Mouse (Mus musculus): ENCODE results near the gene Efcab8. TPM values are rescaled to one million over a fixed set of nuclear protein-coding genes. Genes with fewer than 3 reads are reported as not detected.

Gene Efcab8
- not detected in 2 replicates for polyA plus RNA-seq (2014; fragmentation: Nextera tagmentation; extraction: Ambion mirVana)

- no peaks in the 10 kb centered on the region for H3K9me3 ChIP-seq (ENCODE audit: control insufficient read depth, low read length)
- ATAC-seq (ENCODE audit: low FRiP score, low TSS enrichment) = no peak
- 55% methylated on average over 12 of the region's 12 CpGs for WGBS
- H3K27ac ChIP-seq (replicated peaks; ENCODE audit: low read depth, low read length) = no peak within 1 kb of the TSS
- DNase-seq = no peak
- H3K36me3 ChIP-seq (ENCODE audit: control insufficient read depth, insufficient read depth, low read length) = no peaks in the 10 kb centered on the region
- no peak within 1 kb of the TSS for H3K9ac ChIP-seq (replicated peaks; ENCODE audit: low read length)
- H3K27me3 ChIP-seq (ENCODE audit: control insufficient read depth, insufficient read depth, low read length) = no peaks in the 10 kb centered on the region
- H3K4me3 ChIP-seq (replicated peaks; ENCODE audit: low read depth, low read length) = peak within 1 kb of the TSS; percentile 24
- peaks cover 4% of the 10 kb centered on the region; the same call in 1 of the 2 replicates for H3K4me1 ChIP-seq (ENCODE audit: control insufficient read depth, insufficient read depth, low read length)
- peak within 1 kb of the TSS; percentile 58 for H3K4me2 ChIP-seq (ENCODE audit: low read length)
Observed at GRCm38 (mm10) chr2:153779394-153779981, at the start of gene Efcab8. Gene Efcab8 (plus strand): TSS chr2:153779931.

- WGBS = 81% methylated on average over 4 of the region's 4 CpGs
- Histone ChIP-seq H3K36me3 (ENCODE audit: control insufficient read depth, insufficient read depth, low read length) (no peaks in the 10 kb centered on the region), H3K4me2 (ENCODE audit: low read length) (no peak overlapping the region), H3K27ac (replicated peaks; ENCODE audit: low read depth, low read length) (no peak overlapping the region), H3K9me3 (ENCODE audit: control insufficient read depth, low read length) (no peaks in the 10 kb centered on the region), H3K4me1 (ENCODE audit: control insufficient read depth, insufficient read depth, low read length) (no peaks in the 10 kb centered on the region), H3K9ac (replicated peaks; ENCODE audit: low read length) (no peak overlapping the region), H3K27me3 (ENCODE audit: control insufficient read depth, insufficient read depth, low read length) (no peaks in the 10 kb centered on the region), H3K4me3 (replicated peaks; ENCODE audit: low read depth, low read length) (no peak overlapping the region)
- ATAC-seq (ENCODE audit: low FRiP score, low TSS enrichment) = no peak
- DNase-seq = no peak
Observed at GRCm38 (mm10) chr2:153734033-153734432, 45.7 kb upstream of the Efcab8 start.

GRCm38 (mm10) chr2:153740500-153741436, 39.0 kb upstream of the Efcab8 start, which contains the start of gene Mapre1:
Gene Mapre1 (plus strand): TSS chr2:153741274.
- H3K4me2 ChIP-seq (ENCODE audit: low read length) = peak within 1 kb of the TSS; percentile 85
- ATAC-seq (ENCODE audit: low FRiP score, low TSS enrichment) (peak; percentile 99), DNase-seq (peak; percentile 100)
- no peaks in the 10 kb centered on the region for H3K27me3 ChIP-seq (ENCODE audit: control insufficient read depth, insufficient read depth, low read length)
- WGBS = 10% methylated on average over 58 of the region's 58 CpGs
- H3K9me3 ChIP-seq (ENCODE audit: control insufficient read depth, low read length) = no peaks in the 10 kb centered on the region
- peak within 1 kb of the TSS; percentile 84 for H3K4me3 ChIP-seq (replicated peaks; ENCODE audit: low read depth, low read length)
- peak within 1 kb of the TSS; percentile 96 for H3K27ac ChIP-seq (replicated peaks; ENCODE audit: low read depth, low read length)
- peak within 1 kb of the TSS; percentile 93 for H3K9ac ChIP-seq (replicated peaks; ENCODE audit: low read length)
- H3K36me3 ChIP-seq (ENCODE audit: control insufficient read depth, insufficient read depth, low read length) = peaks cover under 1% of the 10 kb centered on the region; the same call in 1 of the 2 replicates
- H3K4me1 ChIP-seq (ENCODE audit: control insufficient read depth, insufficient read depth, low read length) = peaks cover 19% of the 10 kb centered on the region

- Histone ChIP-seq H3K9ac (replicated peaks; ENCODE audit: low read length) (peak overlapping the region; percentile 93), H3K27me3 (ENCODE audit: control insufficient read depth, insufficient read depth, low read length) (no peaks in the 10 kb centered on the region), H3K4me1 (ENCODE audit: control insufficient read depth, insufficient read depth, low read length) (peaks cover 19% of the 10 kb centered on the region), H3K9me3 (ENCODE audit: control insufficient read depth, low read length) (no peaks in the 10 kb centered on the region), H3K4me2 (ENCODE audit: low read length) (peak overlapping the region; percentile 85), H3K27ac (replicated peaks; ENCODE audit: low read depth, low read length) (peak overlapping the region; percentile 96), H3K36me3 (ENCODE audit: control insufficient read depth, insufficient read depth, low read length) (peaks cover 7% of the 10 kb centered on the region), H3K4me3 (replicated peaks; ENCODE audit: low read depth, low read length) (peak overlapping the region; percentile 84)
- under 1% methylated on average over 47 of the region's 56 CpGs for WGBS
- ATAC-seq (ENCODE audit: low FRiP score, low TSS enrichment) (peak; percentile 88), DNase-seq (peak; percentile 88)
Observed at GRCm38 (mm10) chr2:153741437-153742065, 38.2 kb upstream of the Efcab8 start.

- Histone ChIP-seq H3K36me3 (ENCODE audit: control insufficient read depth, insufficient read depth, low read length) (peaks cover 35% of the 10 kb centered on the region), H3K4me3 (replicated peaks; ENCODE audit: low read depth, low read length) (no peak overlapping the region), H3K27me3 (ENCODE audit: control insufficient read depth, insufficient read depth, low read length) (no peaks in the 10 kb centered on the region), H3K9me3 (ENCODE audit: control insufficient read depth, low read length) (no peaks in the 10 kb centered on the region), H3K4me2 (ENCODE audit: low read length) (no peak overlapping the region), H3K4me1 (ENCODE audit: control insufficient read depth, insufficient read depth, low read length) (peaks cover 8% of the 10 kb centered on the region), H3K9ac (replicated peaks; ENCODE audit: low read length) (no peak overlapping the region), H3K27ac (replicated peaks; ENCODE audit: low read depth, low read length) (no peak overlapping the region)
- DNase-seq = no peak
- no peak for ATAC-seq (ENCODE audit: low FRiP score, low TSS enrichment)
Observed at GRCm38 (mm10) chr2:153747994-153748393, 31.7 kb upstream of the Efcab8 start.

- WGBS = 87% methylated on average over 2 of the region's 2 CpGs
Observed at GRCm38 (mm10) chr2:153750363-153750762, 29.4 kb upstream of the Efcab8 start.

GRCm38 (mm10) chr2:153762121-153762520, 17.6 kb upstream of the Efcab8 start:
- ATAC-seq (ENCODE audit: low FRiP score, low TSS enrichment) = no peak
- Histone ChIP-seq H3K9me3 (ENCODE audit: control insufficient read depth, low read length) (no peaks in the 10 kb centered on the region), H3K4me2 (ENCODE audit: low read length) (no peak overlapping the region), H3K36me3 (ENCODE audit: control insufficient read depth, insufficient read depth, low read length) (peaks cover 98% of the 10 kb centered on the region), H3K27ac (replicated peaks; ENCODE audit: low read depth, low read length) (no peak overlapping the region), H3K4me3 (replicated peaks; ENCODE audit: low read depth, low read length) (no peak overlapping the region), H3K9ac (replicated peaks; ENCODE audit: low read length) (no peak overlapping the region), H3K4me1 (ENCODE audit: control insufficient read depth, insufficient read depth, low read length) (no peaks in the 10 kb centered on the region), H3K27me3 (ENCODE audit: control insufficient read depth, insufficient read depth, low read length) (no peaks in the 10 kb centered on the region)
- DNase-seq = no peak
- WGBS = 97% methylated on average over 5 of the region's 5 CpGs

More at GRCm38 (mm10) chr2:153750363-153750762, 29.4 kb upstream of the Efcab8 start:
- Histone ChIP-seq H3K9me3 (ENCODE audit: control insufficient read depth, low read length) (no peaks in the 10 kb centered on the region), H3K9ac (replicated peaks; ENCODE audit: low read length) (no peak overlapping the region), H3K27ac (replicated peaks; ENCODE audit: low read depth, low read length) (no peak overlapping the region), H3K4me1 (ENCODE audit: control insufficient read depth, insufficient read depth, low read length) (no peaks in the 10 kb centered on the region), H3K27me3 (ENCODE audit: control insufficient read depth, insufficient read depth, low read length) (no peaks in the 10 kb centered on the region), H3K4me3 (replicated peaks; ENCODE audit: low read depth, low read length) (no peak overlapping the region), H3K4me2 (ENCODE audit: low read length) (no peak overlapping the region), H3K36me3 (ENCODE audit: control insufficient read depth, insufficient read depth, low read length) (peaks cover 42% of the 10 kb centered on the region)
- ATAC-seq (ENCODE audit: low FRiP score, low TSS enrichment) (no peak), DNase-seq (no peak)

- ATAC-seq (ENCODE audit: low FRiP score, low TSS enrichment) (no peak), DNase-seq (no peak)
- WGBS = 70% methylated on average over 6 of the region's 6 CpGs
- Histone ChIP-seq H3K9ac (replicated peaks; ENCODE audit: low read length) (no peak overlapping the region), H3K27me3 (ENCODE audit: control insufficient read depth, insufficient read depth, low read length) (no peaks in the 10 kb centered on the region), H3K4me1 (ENCODE audit: control insufficient read depth, insufficient read depth, low read length) (no peaks in the 10 kb centered on the region), H3K9me3 (ENCODE audit: control insufficient read depth, low read length) (no peaks in the 10 kb centered on the region), H3K27ac (replicated peaks; ENCODE audit: low read depth, low read length) (no peak overlapping the region), H3K4me3 (replicated peaks; ENCODE audit: low read depth, low read length) (no peak overlapping the region), H3K4me2 (ENCODE audit: low read length) (no peak overlapping the region), H3K36me3 (ENCODE audit: control insufficient read depth, insufficient read depth, low read length) (peaks cover 85% of the 10 kb centered on the region)
Observed at GRCm38 (mm10) chr2:153767484-153767883, 12.2 kb upstream of the Efcab8 start.

All from midbrain, embryonic 14.5 days (tissue).